Mouse (Mus musculus): Measurements from ENCODE around the gene Rin1. TPM values are rescaled to one million over a fixed set of nuclear protein-coding genes. Genes with fewer than 3 reads are reported as not detected.
A peak's percentile ranks its signal among the peaks of the same experiment; 100 is the strongest.

Rin1 gene
- polyA plus RNA-seq, 1 experiment from 2014 or later, result 2.4 TPM

GRCm38 (mm10) chr19:5048138-5049056, 1.9 kb upstream of the Rin1 start:
- peaks cover 51% of the 10 kb centered on the region for H3K36me3 ChIP-seq
- no peak overlapping the region for H3K9ac ChIP-seq (replicated peaks)
- H3K27me3 ChIP-seq, result peaks cover 41% of the 10 kb centered on the region
- no peak overlapping the region for H3K27ac ChIP-seq
- no peaks in the 10 kb centered on the region for H3K9me3 ChIP-seq
- ATAC-seq (ENCODE audit: insufficient number of reproducible peaks, insufficient read depth, low FRiP score, low TSS enrichment, low read depth), result no peak
- peaks cover 29% of the 10 kb centered on the region for H3K4me1 ChIP-seq (replicated peaks)
- no peak overlapping the region for H3K4me3 ChIP-seq (replicated peaks)
- WGBS, result 86% methylated on average over 14 of the region's 14 CpGs
- H3K4me2 ChIP-seq, result no peak overlapping the region

GRCm38 (mm10) chr19:5049325-5049724, 956 bp upstream of the Rin1 start:
- Histone ChIP-seq H3K9me3 (no peaks in the 10 kb centered on the region), H3K27me3 (peaks cover 49% of the 10 kb centered on the region), H3K4me3 (replicated peaks) (no peak overlapping the region), H3K27ac (no peak overlapping the region), H3K4me2 (no peak overlapping the region), H3K36me3 (peaks cover 42% of the 10 kb centered on the region), H3K9ac (replicated peaks) (no peak overlapping the region), H3K4me1 (replicated peaks) (peaks cover 29% of the 10 kb centered on the region)
- no peak for ATAC-seq (ENCODE audit: insufficient number of reproducible peaks, insufficient read depth, low FRiP score, low TSS enrichment, low read depth)
- WGBS, result 84% methylated on average over 6 of the region's 6 CpGs

DNA sequence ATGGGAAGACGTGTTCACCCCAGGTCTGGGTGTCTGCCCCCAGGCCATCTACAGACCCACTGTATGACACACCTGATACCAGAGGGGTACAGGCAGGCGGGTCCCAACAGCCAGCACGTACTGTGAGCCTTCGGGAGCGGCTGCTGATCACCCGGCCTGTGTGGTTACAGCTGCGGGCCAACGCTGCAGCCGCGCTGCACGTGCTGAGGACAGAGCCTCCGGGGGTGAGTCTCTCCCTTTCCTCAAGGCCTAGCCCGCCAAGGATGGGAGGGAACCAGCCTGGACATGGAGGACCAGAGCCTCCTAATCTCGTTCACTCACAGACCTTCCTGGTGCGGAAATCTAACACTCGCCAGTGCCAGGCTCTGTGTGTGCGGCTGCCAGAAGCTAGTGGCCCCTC, 750 bp downstream of the Rin1 start:
- Histone ChIP-seq H3K36me3 (peaks cover 38% of the 10 kb centered on the region), H3K27ac (no peak overlapping the region), H3K4me2 (peak overlapping the region; percentile 36), H3K4me3 (replicated peaks) (peak overlapping the region; percentile 17), H3K27me3 (peaks cover 49% of the 10 kb centered on the region), H3K9me3 (no peaks in the 10 kb centered on the region), H3K4me1 (replicated peaks) (peaks cover 29% of the 10 kb centered on the region), H3K9ac (replicated peaks) (peak overlapping the region; percentile 23; the same call in 1 of the 2 replicates)
- peak; percentile 16; the same call in 1 of the 2 replicates for ATAC-seq (ENCODE audit: insufficient number of reproducible peaks, insufficient read depth, low FRiP score, low TSS enrichment, low read depth)
- WGBS, result 6% methylated on average over 17 of the region's 17 CpGs

DNA sequence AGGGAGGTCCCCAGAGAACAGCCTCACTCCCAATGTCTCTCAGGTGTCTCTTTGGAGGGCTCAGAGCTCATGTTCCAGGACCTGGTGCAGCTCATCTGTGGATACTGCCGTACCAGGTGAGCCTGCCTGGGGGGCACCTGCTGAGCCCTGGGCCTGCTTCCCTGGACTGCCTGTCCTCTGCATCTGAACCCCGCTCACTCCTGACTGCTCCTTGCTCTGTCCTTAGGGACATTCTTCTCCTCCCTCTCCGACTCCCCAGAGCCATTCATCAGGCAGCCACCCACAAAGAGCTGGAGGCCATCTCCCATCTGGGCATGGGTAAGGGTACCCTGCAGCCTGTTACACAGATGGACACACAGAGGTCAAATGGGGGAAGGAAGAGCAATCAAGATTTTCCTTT, 1.2 kb downstream of the Rin1 start:
- no peak overlapping the region for H3K27ac ChIP-seq
- peak overlapping the region; percentile 36; the same call in 1 of the 2 replicates for H3K4me2 ChIP-seq
- no peak for ATAC-seq (ENCODE audit: insufficient number of reproducible peaks, insufficient read depth, low FRiP score, low TSS enrichment, low read depth)
- peaks cover 34% of the 10 kb centered on the region for H3K4me1 ChIP-seq (replicated peaks)
- H3K36me3 ChIP-seq, result peaks cover 33% of the 10 kb centered on the region
- H3K4me3 ChIP-seq (replicated peaks), result 0 out of 2 replicates have a peak overlapping the region, but pooled peaks have one; percentile 17
- 40% methylated on average over 3 of the region's 3 CpGs for WGBS
- no peaks in the 10 kb centered on the region for H3K9me3 ChIP-seq
- no peak overlapping the region for H3K9ac ChIP-seq (replicated peaks)
- peaks cover 49% of the 10 kb centered on the region for H3K27me3 ChIP-seq

- Histone ChIP-seq H3K9me3 (no peaks in the 10 kb centered on the region), H3K27me3 (peaks cover 49% of the 10 kb centered on the region), H3K4me1 (replicated peaks) (peaks cover 41% of the 10 kb centered on the region), H3K9ac (replicated peaks) (no peak overlapping the region), H3K4me3 (replicated peaks) (peak overlapping the region; percentile 5; the same call in 1 of the 2 replicates), H3K36me3 (peaks cover 25% of the 10 kb centered on the region), H3K27ac (no peak overlapping the region), H3K4me2 (no peak overlapping the region; the same call in 1 of the 2 replicates)
- no peak for ATAC-seq (ENCODE audit: insufficient number of reproducible peaks, insufficient read depth, low FRiP score, low TSS enrichment, low read depth)
- 26% methylated on average over 25 of the region's 25 CpGs for WGBS
Measured at GRCm38 (mm10) chr19:5052166-5052822, 2.0 kb downstream of the Rin1 start.

GRCm38 (mm10) chr19:5052853-5053252, 2.6 kb downstream of the Rin1 start:
- Histone ChIP-seq H3K9me3 (no peaks in the 10 kb centered on the region), H3K36me3 (peaks cover 19% of the 10 kb centered on the region), H3K4me1 (replicated peaks) (peaks cover 41% of the 10 kb centered on the region), H3K27me3 (peaks cover 49% of the 10 kb centered on the region), H3K27ac (no peak overlapping the region), H3K9ac (replicated peaks) (no peak overlapping the region), H3K4me2 (no peak overlapping the region), H3K4me3 (replicated peaks) (no peak overlapping the region)
- ATAC-seq (ENCODE audit: insufficient number of reproducible peaks, insufficient read depth, low FRiP score, low TSS enrichment, low read depth), result no peak
- 50% methylated on average over 17 of the region's 17 CpGs for WGBS

- H3K4me3 ChIP-seq (replicated peaks), result 0 out of 2 replicates have a peak overlapping the region, but pooled peaks have one; percentile 3
- ATAC-seq (ENCODE audit: insufficient number of reproducible peaks, insufficient read depth, low FRiP score, low TSS enrichment, low read depth), result no peak
- no peak overlapping the region for H3K9ac ChIP-seq (replicated peaks)
- H3K27ac ChIP-seq, result no peak overlapping the region
- H3K36me3 ChIP-seq, result peaks cover 10% of the 10 kb centered on the region; the same call in 1 of the 2 replicates
- WGBS, result 17% methylated on average over 9 of the region's 9 CpGs
- no peaks in the 10 kb centered on the region for H3K9me3 ChIP-seq
- peaks cover 49% of the 10 kb centered on the region for H3K27me3 ChIP-seq
- no peak overlapping the region for H3K4me2 ChIP-seq
- H3K4me1 ChIP-seq (replicated peaks), result peaks cover 52% of the 10 kb centered on the region
Measured at GRCm38 (mm10) chr19:5053909-5054308, 3.6 kb downstream of the Rin1 start.

DNA sequence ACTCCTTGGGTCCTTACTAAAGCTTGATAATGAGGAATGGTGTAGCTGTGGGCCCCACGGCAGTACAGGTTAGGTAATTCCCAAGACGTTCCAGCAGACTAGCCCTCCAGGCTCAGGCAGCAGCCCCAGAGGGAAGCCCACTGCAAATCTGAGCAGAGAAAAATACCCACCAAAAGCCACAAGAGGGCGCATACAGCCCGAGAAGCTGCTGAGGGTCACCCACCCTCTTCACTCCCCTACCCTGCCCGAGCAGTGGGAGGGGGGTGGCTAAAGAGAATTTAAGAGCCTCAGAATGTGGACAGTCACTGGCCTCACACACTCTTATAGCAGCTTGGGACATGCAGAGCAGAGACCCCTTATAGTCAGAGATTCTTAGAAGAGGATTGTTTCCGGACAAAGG, 6.0 kb downstream of the Rin1 start:
- H3K4me2 ChIP-seq, result no peak overlapping the region
- ATAC-seq (ENCODE audit: insufficient number of reproducible peaks, insufficient read depth, low FRiP score, low TSS enrichment, low read depth), result 0 out of 2 replicates have a peak, but pooled peaks have one; percentile 4
- H3K27ac ChIP-seq, result no peak overlapping the region
- H3K36me3 ChIP-seq, result no peaks in the 10 kb centered on the region
- H3K4me3 ChIP-seq (replicated peaks), result no peak overlapping the region
- H3K27me3 ChIP-seq, result peaks cover 29% of the 10 kb centered on the region
- H3K9me3 ChIP-seq, result no peaks in the 10 kb centered on the region
- WGBS, result 10% methylated on average over 6 of the region's 6 CpGs
- peaks cover 57% of the 10 kb centered on the region for H3K4me1 ChIP-seq (replicated peaks)
- no peak overlapping the region for H3K9ac ChIP-seq (replicated peaks)

DNA sequence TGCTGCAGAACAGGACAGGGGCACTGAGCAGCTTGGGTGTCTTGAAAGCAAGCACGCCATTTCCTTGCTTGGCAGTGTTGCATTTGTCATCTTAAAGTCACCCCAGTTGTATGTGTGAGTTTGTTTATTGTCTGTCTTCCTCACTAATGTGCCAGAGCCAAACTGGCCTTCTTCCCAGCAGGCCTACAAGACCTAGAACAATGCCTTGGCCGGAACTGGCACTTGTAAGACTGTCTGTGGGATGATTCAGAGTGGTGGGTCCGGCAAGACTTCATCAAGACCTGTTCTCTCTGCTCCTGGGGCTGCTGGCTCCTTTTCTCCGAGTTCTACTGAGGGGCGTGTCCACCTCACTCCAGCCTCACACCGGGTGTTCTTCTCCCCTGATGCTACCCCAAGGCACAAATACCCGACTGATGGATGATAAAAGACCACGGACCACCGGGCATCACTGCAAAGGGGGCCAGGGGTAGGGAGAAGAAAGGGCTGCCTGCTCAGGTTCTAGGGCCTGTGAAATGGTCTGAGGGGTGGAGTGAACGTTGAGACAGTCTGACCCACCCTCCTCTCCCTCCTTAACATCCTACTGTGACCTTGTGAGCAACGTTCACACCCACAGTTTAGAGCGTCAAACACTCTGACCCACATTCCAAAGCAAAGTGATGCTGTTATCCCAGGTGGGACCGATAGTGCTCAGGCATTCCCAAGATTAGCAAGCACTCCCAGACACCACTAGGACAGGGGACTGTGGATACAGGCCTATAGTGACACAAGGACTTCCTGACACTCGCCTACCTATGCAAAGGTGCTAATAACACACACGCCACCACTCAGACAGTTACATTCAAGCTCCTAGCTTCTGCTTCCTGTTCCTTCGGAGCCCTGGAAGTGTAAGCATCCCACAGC, 7.8 kb downstream of the Rin1 start:
- H3K36me3 ChIP-seq, result no peaks in the 10 kb centered on the region
- ATAC-seq (ENCODE audit: insufficient number of reproducible peaks, insufficient read depth, low FRiP score, low TSS enrichment, low read depth), result no peak
- H3K27ac ChIP-seq, result no peak overlapping the region
- H3K27me3 ChIP-seq, result peaks cover 10% of the 10 kb centered on the region
- no peak overlapping the region for H3K4me3 ChIP-seq (replicated peaks)
- peaks cover 47% of the 10 kb centered on the region for H3K4me1 ChIP-seq (replicated peaks)
- WGBS, result 26% methylated on average over 16 of the region's 16 CpGs
- H3K9ac ChIP-seq (replicated peaks), result peak overlapping the region; percentile 40; the same call in 1 of the 2 replicates
- no peaks in the 10 kb centered on the region for H3K9me3 ChIP-seq
- no peak overlapping the region for H3K4me2 ChIP-seq

- 15% methylated on average over 10 of the region's 10 CpGs for WGBS
- H3K4me3 ChIP-seq (replicated peaks), result no peak overlapping the region
- H3K4me1 ChIP-seq (replicated peaks), result peaks cover 47% of the 10 kb centered on the region
- H3K4me2 ChIP-seq, result no peak overlapping the region
- peaks cover under 1% of the 10 kb centered on the region for H3K27me3 ChIP-seq
- H3K36me3 ChIP-seq, result no peaks in the 10 kb centered on the region
- 0 out of 2 replicates have a peak overlapping the region, but pooled peaks have one; percentile 40 for H3K9ac ChIP-seq (replicated peaks)
- H3K9me3 ChIP-seq, result no peaks in the 10 kb centered on the region
- peak overlapping the region; percentile 45 for H3K27ac ChIP-seq
- 0 out of 2 replicates have a peak, but pooled peaks have one; percentile 27 for ATAC-seq (ENCODE audit: insufficient number of reproducible peaks, insufficient read depth, low FRiP score, low TSS enrichment, low read depth)
Measured at GRCm38 (mm10) chr19:5058801-5059771, 8.8 kb downstream of the Rin1 start.

All from limb, embryonic 12.5 days (tissue).